Mouse (Mus musculus): ENCODE results near the gene Rcbtb1. TPM values are rescaled to one million over a fixed set of nuclear protein-coding genes. Genes with fewer than 3 reads are reported as not detected.
"Not testable (repeated sequence)": the region's sequence is repeated elsewhere in the genome, so short reads cannot be mapped to it uniquely, and the experiment has no call there.

The Rcbtb1 gene
- polyA plus RNA-seq, 1 experiment from 2014 or later: 30.4 TPM

DNA sequence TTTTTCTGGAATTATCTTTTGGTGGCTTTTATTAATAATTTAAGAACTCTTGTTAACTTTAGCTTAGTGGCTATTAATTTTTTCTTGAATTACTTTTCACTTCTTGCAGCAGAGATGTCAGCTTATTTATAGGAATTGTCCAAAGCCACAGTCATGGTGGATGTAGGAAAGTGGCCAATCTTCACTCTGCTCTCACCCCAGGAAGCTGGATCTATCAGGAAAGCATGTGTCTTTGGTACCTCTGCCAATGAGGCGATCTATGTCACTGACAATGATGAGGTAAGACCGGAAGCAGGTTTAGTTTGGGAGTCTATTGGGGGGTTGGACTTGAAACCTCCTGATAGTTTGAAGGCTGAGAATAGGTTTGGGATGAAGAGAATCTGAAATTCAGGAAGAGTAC is 8.8 kb downstream of the Rcbtb1 start:
- Histone ChIP-seq H3K4me1 (peaks cover 21% of the 10 kb centered on the region; the same call in 1 of the 2 replicates), H3K4me3 (no peak overlapping the region), H3K9ac (no peak overlapping the region), H3K27ac (no peak overlapping the region), H3K27me3 (replicated peaks) (no peaks in the 10 kb centered on the region), H3K4me2 (no peak overlapping the region), H3K9me3 (replicated peaks) (no peaks in the 10 kb centered on the region), H3K36me3 (peaks cover 12% of the 10 kb centered on the region)
- ATAC-seq: no peak
- 85% methylated on average over 2 of the region's 2 CpGs for WGBS (ENCODE audit: insufficient replicate concordance)

DNA sequence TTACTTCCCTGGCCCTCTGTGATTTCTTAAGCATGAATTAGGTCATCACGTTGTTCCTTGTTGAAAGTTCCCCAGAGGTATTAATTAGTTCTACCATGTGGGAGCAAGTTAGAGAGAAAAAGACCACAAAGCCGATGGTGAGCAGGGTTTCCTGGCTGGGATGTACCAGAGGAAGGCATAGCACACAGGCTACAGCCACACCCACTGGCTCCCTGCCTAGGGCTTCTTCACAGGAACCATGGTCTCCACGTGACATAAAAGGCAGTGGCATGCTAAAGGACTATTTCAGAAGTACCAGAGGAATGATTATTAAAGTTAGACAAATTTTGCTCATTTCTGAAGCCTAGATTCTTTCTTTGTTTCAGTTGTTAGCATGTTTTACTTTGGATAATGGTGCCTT is 18.2 kb downstream of the Rcbtb1 start:
- peaks cover 57% of the 10 kb centered on the region for H3K36me3 ChIP-seq

DNA sequence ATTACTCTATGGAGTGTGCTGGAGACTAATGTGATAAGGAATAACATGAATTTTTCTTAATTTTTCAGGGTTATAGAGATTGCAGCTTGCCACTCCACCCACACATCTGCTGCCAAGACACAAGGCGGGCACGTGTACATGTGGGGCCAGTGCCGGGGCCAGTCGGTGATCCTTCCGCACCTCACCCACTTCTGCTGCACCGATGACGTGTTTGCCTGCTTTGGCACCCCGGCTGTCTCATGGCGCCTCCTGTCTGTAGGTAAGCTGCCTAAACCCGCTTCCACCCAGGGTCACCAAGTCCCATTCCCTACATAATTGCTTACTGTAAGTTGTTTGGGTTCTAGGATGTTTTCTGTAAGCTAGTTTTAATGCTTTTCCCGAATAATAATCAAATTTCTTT is 25.2 kb downstream of the Rcbtb1 start:
- Histone ChIP-seq H3K27ac (no peak overlapping the region), H3K9me3 (replicated peaks) (no peaks in the 10 kb centered on the region), H3K9ac (no peak overlapping the region), H3K27me3 (replicated peaks) (no peaks in the 10 kb centered on the region), H3K4me3 (no peak overlapping the region), H3K36me3 (peaks cover 70% of the 10 kb centered on the region), H3K4me1 (no peaks in the 10 kb centered on the region), H3K4me2 (no peak overlapping the region)
- WGBS (ENCODE audit: insufficient replicate concordance): 84% methylated on average over 11 of the region's 11 CpGs
- ATAC-seq: no peak

More for the DNA sequence above, 18.2 kb downstream of the Rcbtb1 start:
- H3K4me1 ChIP-seq: no peaks in the 10 kb centered on the region
- H3K9me3 ChIP-seq (replicated peaks): no peaks in the 10 kb centered on the region
- 72% methylated on average over 3 of the region's 3 CpGs for WGBS (ENCODE audit: insufficient replicate concordance)
- H3K4me3 ChIP-seq: no peak overlapping the region
- ATAC-seq: no peak
- H3K9ac ChIP-seq: no peak overlapping the region
- H3K27ac ChIP-seq: no peak overlapping the region
- no peaks in the 10 kb centered on the region for H3K27me3 ChIP-seq (replicated peaks)
- H3K4me2 ChIP-seq: no peak overlapping the region

DNA sequence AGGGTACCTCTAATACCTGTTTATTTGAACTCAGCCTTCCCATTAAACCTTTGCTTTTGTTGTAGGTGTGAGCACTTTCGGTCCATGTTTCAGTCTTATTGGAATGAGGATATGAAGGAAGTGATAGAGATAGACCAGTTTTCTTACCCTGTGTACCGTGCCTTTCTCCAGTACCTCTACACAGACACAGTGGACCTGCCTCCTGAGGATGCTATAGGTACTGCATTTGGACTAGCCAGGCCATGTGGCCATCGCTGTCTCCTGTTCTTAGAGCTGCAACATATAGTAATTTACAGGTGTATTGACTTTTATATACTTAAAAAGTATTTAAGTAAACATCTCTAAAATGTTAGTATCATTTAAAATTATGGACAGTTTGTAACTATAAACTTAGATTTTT is 28.8 kb downstream of the Rcbtb1 start:
- WGBS (ENCODE audit: insufficient replicate concordance): 79% methylated on average over 3 of the region's 3 CpGs

GRCm38 (mm10) chr14:59230331-59230966 is 29.4 kb downstream of the Rcbtb1 start:
- Histone ChIP-seq H3K9me3 (replicated peaks) (no peaks in the 10 kb centered on the region), H3K27me3 (replicated peaks) (no peaks in the 10 kb centered on the region), H3K4me2 (no peak overlapping the region), H3K4me3 (no peak overlapping the region), H3K9ac (no peak overlapping the region), H3K27ac (no peak overlapping the region), H3K4me1 (no peaks in the 10 kb centered on the region), H3K36me3 (peaks cover 72% of the 10 kb centered on the region)
- WGBS (ENCODE audit: insufficient replicate concordance): 85% methylated on average over 21 of the region's 21 CpGs
- ATAC-seq: no peak

More for the DNA sequence above, 28.8 kb downstream of the Rcbtb1 start:
- H3K4me1 ChIP-seq: no peaks in the 10 kb centered on the region
- no peak overlapping the region for H3K4me3 ChIP-seq
- no peak overlapping the region for H3K4me2 ChIP-seq
- H3K9me3 ChIP-seq (replicated peaks): no peaks in the 10 kb centered on the region
- H3K27ac ChIP-seq: no peak overlapping the region
- ATAC-seq: no peak
- no peak overlapping the region for H3K9ac ChIP-seq
- H3K36me3 ChIP-seq: peaks cover 71% of the 10 kb centered on the region
- no peaks in the 10 kb centered on the region for H3K27me3 ChIP-seq (replicated peaks)

DNA sequence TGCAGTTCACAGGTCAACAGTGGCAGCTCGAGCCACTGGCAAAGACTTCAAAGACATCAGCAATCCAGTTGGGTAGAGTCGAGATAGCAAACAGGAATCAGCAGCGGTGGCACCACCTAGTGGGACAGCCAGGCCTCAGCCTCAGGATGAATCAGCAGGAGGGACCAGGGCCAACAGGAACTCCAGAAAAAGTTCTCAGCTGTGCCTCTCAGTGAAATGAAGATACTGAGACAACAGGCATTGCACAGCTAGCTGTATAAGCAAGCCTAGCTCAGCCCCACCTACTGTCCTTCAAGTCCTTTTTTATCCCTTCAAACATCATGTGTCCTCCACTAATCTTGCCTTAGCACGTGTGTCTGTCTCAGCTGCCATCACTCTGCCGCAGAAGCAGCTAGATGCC is 31.0 kb downstream of the Rcbtb1 start:
- Histone ChIP-seq H3K4me1 (no peaks in the 10 kb centered on the region), H3K9ac (no peak overlapping the region), H3K36me3 (peaks cover 70% of the 10 kb centered on the region), H3K9me3 (replicated peaks) (no peaks in the 10 kb centered on the region), H3K4me3 (no peak overlapping the region), H3K4me2 (no peak overlapping the region), H3K27ac (no peak overlapping the region), H3K27me3 (replicated peaks) (no peaks in the 10 kb centered on the region)
- 49% methylated on average over 5 of the region's 5 CpGs for WGBS (ENCODE audit: insufficient replicate concordance)
- peak; percentile 64 for ATAC-seq

DNA sequence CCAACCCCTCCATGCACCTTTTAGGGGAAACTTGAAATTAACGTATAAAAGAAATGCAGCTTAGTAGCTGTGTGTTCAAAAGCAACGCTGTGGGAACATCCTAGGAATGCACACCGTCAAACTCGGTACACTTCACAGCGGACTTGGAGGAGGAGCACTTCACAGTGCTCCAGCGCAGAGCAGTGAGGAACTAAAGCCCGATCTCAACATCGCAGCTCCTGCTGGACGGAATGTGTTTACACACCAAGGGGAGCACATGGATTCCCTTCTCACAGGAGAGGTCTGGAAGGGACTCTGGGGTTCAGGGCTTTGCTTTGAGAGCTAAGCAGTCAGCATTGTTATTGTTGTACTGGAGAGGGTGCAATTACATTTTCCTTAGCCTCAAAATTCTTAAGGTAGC is 32.6 kb downstream of the Rcbtb1 start:
- WGBS (ENCODE audit: insufficient replicate concordance): 84% methylated on average over 9 of the region's 9 CpGs
- H3K4me1 ChIP-seq: no peaks in the 10 kb centered on the region
- no peak overlapping the region for H3K9ac ChIP-seq
- H3K27ac ChIP-seq: no peak overlapping the region
- no peak overlapping the region for H3K4me2 ChIP-seq
- peaks cover 78% of the 10 kb centered on the region for H3K36me3 ChIP-seq
- no peaks in the 10 kb centered on the region for H3K9me3 ChIP-seq (replicated peaks)
- H3K4me3 ChIP-seq: no peak overlapping the region
- ATAC-seq: no peak
- H3K27me3 ChIP-seq (replicated peaks): no peaks in the 10 kb centered on the region

DNA sequence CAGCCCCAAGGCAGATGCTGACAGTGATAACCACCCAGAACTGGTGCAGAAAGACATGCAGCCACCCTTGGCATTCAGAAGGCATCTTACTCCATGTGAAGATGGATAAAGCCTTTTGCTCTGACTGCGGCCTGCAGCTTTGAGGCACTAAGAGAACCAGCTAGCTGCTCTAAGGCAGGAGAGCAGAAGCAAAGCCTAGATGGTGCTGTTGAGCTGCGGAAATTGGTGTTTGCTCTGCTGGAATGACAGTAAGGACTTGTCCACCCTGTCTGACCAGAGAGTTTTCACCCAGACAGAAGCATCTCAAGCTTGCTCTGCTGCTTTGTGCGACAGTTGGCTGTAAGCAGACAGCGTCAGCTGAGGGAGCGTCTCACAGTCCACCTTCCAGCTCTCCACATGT is 49.3 kb downstream of the Rcbtb1 start:
- H3K27ac ChIP-seq; H3K27me3 ChIP-seq (replicated peaks); H3K9ac ChIP-seq; H3K9me3 ChIP-seq (replicated peaks); H3K4me1 ChIP-seq; ATAC-seq; H3K4me3 ChIP-seq; H3K4me2 ChIP-seq; H3K36me3 ChIP-seq: not testable (repeated sequence)
- WGBS (ENCODE audit: insufficient replicate concordance): 62% methylated on average over 5 of the region's 5 CpGs

GRCm38 (mm10) chr14:59255861-59256260 is 54.9 kb downstream of the Rcbtb1 start:
- H3K4me3 ChIP-seq; H3K27me3 ChIP-seq (replicated peaks); H3K9ac ChIP-seq; H3K4me2 ChIP-seq; H3K9me3 ChIP-seq (replicated peaks); H3K27ac ChIP-seq; H3K36me3 ChIP-seq; ATAC-seq; H3K4me1 ChIP-seq: not testable (repeated sequence)
- 60% methylated on average over 1 of the region's 1 CpGs for WGBS (ENCODE audit: insufficient replicate concordance)

- no peak within 1 kb of the TSS for H3K4me2 ChIP-seq
- H3K36me3 ChIP-seq: no peaks in the 10 kb centered on the region
- H3K27me3 ChIP-seq (replicated peaks): no peaks in the 10 kb centered on the region
- H3K9me3 ChIP-seq (replicated peaks): no peaks in the 10 kb centered on the region
- no peak within 1 kb of the TSS for H3K9ac ChIP-seq
- H3K4me1 ChIP-seq: no peaks in the 10 kb centered on the region
- no peak within 1 kb of the TSS for H3K4me3 ChIP-seq
- no peak within 1 kb of the TSS for H3K27ac ChIP-seq
- WGBS (ENCODE audit: insufficient replicate concordance): 33% methylated on average over 3 of the region's 3 CpGs
- no peak for ATAC-seq
These were observed 59.0 kb downstream of the Rcbtb1 start, which contains the start of gene Gm6904 for GRCm38 (mm10) chr14:59260056-59260455. Gene Gm6904 (minus strand): TSS chr14:59260216.

- not testable (repeated sequence) for H3K4me3 ChIP-seq; ATAC-seq; H3K36me3 ChIP-seq; H3K9me3 ChIP-seq (replicated peaks); H3K27me3 ChIP-seq (replicated peaks); H3K27ac ChIP-seq; H3K9ac ChIP-seq; H3K4me2 ChIP-seq; H3K4me1 ChIP-seq
- 68% methylated on average over 4 of the region's 4 CpGs for WGBS (ENCODE audit: insufficient replicate concordance)
These were observed 74.0 kb downstream of the Rcbtb1 start for GRCm38 (mm10) chr14:59274961-59275360.
